Mouse (Mus musculus): ENCODE data around the gene Srrd. TPM values are rescaled to one million over a fixed set of nuclear protein-coding genes. Genes with fewer than 3 reads are reported as not detected.

Srrd gene
- 31.4 TPM for total RNA-seq (2023)

GRCm38 (mm10) chr5:112342463-112343204, at the start of gene Srrd, which contains the start of gene Hps4:
Gene Srrd, minus strand, starts transcription at chr5:112343040.
Gene Hps4, plus strand, starts transcription at chr5:112343083.

GRCm38 (mm10) chr5:112355910-112356309, 13.1 kb upstream of the Srrd start, which contains the start of gene Gm6583:
Gene Gm6583, minus strand, starts transcription at chr5:112356033.

GRCm38 (mm10) chr5:112325546-112326445, 17.0 kb downstream of the Srrd start, which contains the start of gene Tfip11:
Gene Tfip11, plus strand, starts transcription at chr5:112326358.

Other genes starting within 250 kb of the Srrd start
- gene Cryba4, start 90.5 kb downstream of the Srrd start, total RNA-seq (2023) = not detected
- gene Crybb1, start 87.2 kb downstream of the Srrd start, total RNA-seq (2023) = not detected
- gene Tpst2, start 66.3 kb downstream of the Srrd start, total RNA-seq (2023) = 117 TPM
- gene Tfip11, start 16.7 kb downstream of the Srrd start, total RNA-seq (2023) = 67.1 TPM
- 20.0 TPM for gene Hps4, start within 50 bp of the Srrd start, total RNA-seq (2023)
- gene Gm6583, start 13.0 kb upstream of the Srrd start, total RNA-seq (2023) = not detected
- not detected for gene Asphd2, start 51.8 kb upstream of the Srrd start, total RNA-seq (2023)
- gene Gm6588, start 106.4 kb upstream of the Srrd start, total RNA-seq (2023) = not detected
- not detected for gene Sez6l, start 234.1 kb upstream of the Srrd start, total RNA-seq (2023)